Mouse (Mus musculus) hindbrain, postnatal 0 days (tissue): ENCODE measurements around the gene Slain2. TPM values are rescaled to one million over a fixed set of nuclear protein-coding genes. Genes with fewer than 3 reads are reported as not detected.

Experiments used
- ATAC-seq: fragments of 200-750 bp; cut with Nextera tagmentation; 2 replicates; pipeline ENCODE4 v1.8.0; 2017; ENCODE audit warnings: mild to moderate bottlenecking, moderate TSS enrichment, moderate library complexity
- DNase-seq: peaks from one replicate; pipeline ENCODE4 v3.0.0-alpha.2; 2015; ENCODE audit warnings: low spot score
- H3K27ac ChIP-seq: fragments of 300-500 bp; sonication (generic); 2 replicates; pipeline ENCODE4 v1.5.1; 2014; ENCODE audit warnings: mild to moderate bottlenecking
- H3K27me3 ChIP-seq: fragments of 300-500 bp; sonication (generic); 2 replicates; pipeline ENCODE4 v1.6.1; 2014; ENCODE audit warnings: low read length, mixed read lengths; ENCODE audit not compliant: insufficient read depth
- H3K36me3 ChIP-seq: fragments of 300-500 bp; sonication (generic); 2 replicates; pipeline ENCODE4 v1.6.1; 2014; ENCODE audit warnings: low read length, mixed read lengths; ENCODE audit not compliant: insufficient read depth
- H3K4me1 ChIP-seq: fragments of 300-500 bp; sonication (generic); 2 replicates; pipeline ENCODE4 v1.6.1; 2014; ENCODE audit warnings: antibody characterized with exemption, low read length, mixed read lengths; ENCODE audit not compliant: insufficient read depth
- H3K4me2 ChIP-seq: fragments of 300-500 bp; sonication (generic); 2 replicates; pipeline ENCODE4 v1.6.1; 2014; ENCODE audit warnings: low read depth, mild to moderate bottlenecking, low read length, moderate library complexity, mixed read lengths
- H3K4me3 ChIP-seq: fragments of 300-500 bp; sonication (generic); 2 replicates; pipeline ENCODE4 v1.5.1; 2014; ENCODE audit warnings: low read length
- H3K9ac ChIP-seq: fragments of 300-500 bp; sonication (generic); replicated peaks from 2 replicates; pipeline ENCODE4 v1.6.1; 2014; ENCODE audit warnings: mild to moderate bottlenecking, low read length, moderate library complexity, mixed read lengths
- H3K9me3 ChIP-seq: fragments of 300-500 bp; sonication (generic); 2 replicates; pipeline ENCODE4 v1.6.1; 2016; ENCODE audit warnings: low read length, mixed read lengths
- CTCF ChIP-seq: IDR thresholded peaks from 2 replicates; pipeline ENCODE4 v1.5.1; 2016; ENCODE audit warnings: antibody characterized with exemption, control low read depth, low read depth
- WGBS: fragments of 180-500 bp; shearing (Covaris S2); extraction: QIAGEN DNeasy Blood & Tissue Kit; methylation state at CpG from one replicate; pipeline ENCODE4 v1.1.7; 2014; 5-methylcytosine and 5-hydroxymethylcytosine counted together
- polyA plus RNA-seq: library from polyadenylated mRNA; unstranded; fragments of >200 nt; fragmentation: Nextera tagmentation; extraction: Ambion mirVana; gene quantifications from 2 replicates; pipeline ENCODE4 v1.2.1, GENCODE M21; 2015
- total RNA-seq: library from RNA; depleted of rRNA; stranded (reverse); fragments of >200 nt; gene quantifications from 2 replicates; pipeline ENCODE4 v1.2.3, GENCODE M21; 2014

Slain2 gene
- total and polyA plus RNA-seq, 2 experiments from 2014 or later = 10.0 to 37.4 TPM

GRCm38 (mm10) chr5:72886458-72887222, 27.5 kb upstream of the Slain2 start:
- DNase-seq (peak; percentile 8), ATAC-seq (no peak)
- TF ChIP-seq CTCF = no peak
- 75% methylated on average over 18 of the region's 19 CpGs for WGBS
- no peaks in the 10 kb centered on the region for H3K36me3 ChIP-seq
- H3K9ac ChIP-seq = no peak overlapping the region
- H3K9me3 ChIP-seq = no peaks in the 10 kb centered on the region
- H3K27me3 ChIP-seq = no peaks in the 10 kb centered on the region
- H3K27ac ChIP-seq = no peak overlapping the region
- no peak overlapping the region for H3K4me3 ChIP-seq
- H3K4me2 ChIP-seq = no peak overlapping the region
- H3K4me1 ChIP-seq = no peaks in the 10 kb centered on the region

DNA sequence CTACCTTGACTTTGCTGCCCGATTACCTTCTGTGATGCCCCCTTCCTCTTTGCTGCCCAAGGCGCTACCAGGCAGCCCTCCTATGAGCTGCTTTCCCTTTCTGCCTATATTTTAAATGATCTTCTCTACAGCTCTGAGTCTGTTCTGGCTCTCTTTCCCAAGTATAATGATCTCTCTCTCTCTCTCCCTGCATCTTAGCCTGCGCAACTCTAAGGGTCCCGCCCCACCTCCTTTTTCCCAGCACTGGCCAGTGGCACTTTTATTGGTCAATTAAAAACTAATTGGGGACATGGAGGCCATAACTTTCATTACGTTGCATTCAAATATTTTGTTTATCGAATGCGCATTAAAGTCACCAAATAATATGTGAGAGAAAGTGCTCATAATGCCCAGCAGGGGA, 25.8 kb upstream of the Slain2 start:
- no peak overlapping the region for H3K4me3 ChIP-seq
- no peaks in the 10 kb centered on the region for H3K36me3 ChIP-seq
- H3K27me3 ChIP-seq = no peaks in the 10 kb centered on the region
- no peak for TF ChIP-seq CTCF
- no peak overlapping the region for H3K27ac ChIP-seq
- WGBS = 89% methylated on average over 7 of the region's 7 CpGs
- no peak overlapping the region for H3K4me2 ChIP-seq
- H3K4me1 ChIP-seq = no peaks in the 10 kb centered on the region
- ATAC-seq (no peak), DNase-seq (no peak)
- no peak overlapping the region for H3K9ac ChIP-seq
- no peaks in the 10 kb centered on the region for H3K9me3 ChIP-seq

GRCm38 (mm10) chr5:72891534-72891933, 22.6 kb upstream of the Slain2 start:
- peak; percentile 49; the same call in 1 of the 2 replicates for ATAC-seq

GRCm38 (mm10) chr5:72893987-72894386, 20.1 kb upstream of the Slain2 start:
- no peaks in the 10 kb centered on the region for H3K36me3 ChIP-seq
- ATAC-seq = no peak

More at GRCm38 (mm10) chr5:72891534-72891933, 22.6 kb upstream of the Slain2 start:
- Histone ChIP-seq H3K36me3 (no peaks in the 10 kb centered on the region), H3K9me3 (no peaks in the 10 kb centered on the region), H3K4me1 (no peaks in the 10 kb centered on the region), H3K27ac (no peak overlapping the region), H3K4me2 (no peak overlapping the region), H3K4me3 (no peak overlapping the region), H3K27me3 (no peaks in the 10 kb centered on the region), H3K9ac (no peak overlapping the region)
- WGBS = 10% methylated on average over 12 of the region's 12 CpGs
- TF ChIP-seq CTCF = peak; percentile 79
- DNase-seq = peak; percentile 72

GRCm38 (mm10) chr5:72895261-72895660, 18.8 kb upstream of the Slain2 start:
- DNase-seq = no peak
- WGBS = 96% methylated on average over 11 of the region's 11 CpGs
- H3K4me2 ChIP-seq = no peak overlapping the region
- no peak overlapping the region for H3K4me3 ChIP-seq
- H3K9me3 ChIP-seq = no peaks in the 10 kb centered on the region
- H3K27me3 ChIP-seq = no peaks in the 10 kb centered on the region
- H3K36me3 ChIP-seq = no peaks in the 10 kb centered on the region
- no peak overlapping the region for H3K27ac ChIP-seq
- no peaks in the 10 kb centered on the region for H3K4me1 ChIP-seq
- H3K9ac ChIP-seq = no peak overlapping the region
- TF ChIP-seq CTCF = no peak
- no peak for ATAC-seq

More at GRCm38 (mm10) chr5:72893987-72894386, 20.1 kb upstream of the Slain2 start:
- no peak overlapping the region for H3K4me2 ChIP-seq
- 65% methylated on average over 5 of the region's 5 CpGs for WGBS
- DNase-seq = peak; percentile 36
- no peaks in the 10 kb centered on the region for H3K27me3 ChIP-seq
- no peak overlapping the region for H3K4me3 ChIP-seq
- no peaks in the 10 kb centered on the region for H3K9me3 ChIP-seq
- no peaks in the 10 kb centered on the region for H3K4me1 ChIP-seq
- H3K27ac ChIP-seq = no peak overlapping the region
- TF ChIP-seq CTCF = peak; percentile 66
- H3K9ac ChIP-seq = no peak overlapping the region

- WGBS = 72% methylated on average over 18 of the region's 18 CpGs
- no peaks in the 10 kb centered on the region for H3K27me3 ChIP-seq
- H3K4me2 ChIP-seq = no peak overlapping the region
- TF ChIP-seq CTCF = no peak
- ATAC-seq (no peak), DNase-seq (no peak)
- no peaks in the 10 kb centered on the region for H3K4me1 ChIP-seq
- H3K27ac ChIP-seq = no peak overlapping the region
- H3K9ac ChIP-seq = no peak overlapping the region
- H3K9me3 ChIP-seq = no peaks in the 10 kb centered on the region
- H3K4me3 ChIP-seq = no peak overlapping the region
- H3K36me3 ChIP-seq = no peaks in the 10 kb centered on the region
These were observed 17.4 kb upstream of the Slain2 start for GRCm38 (mm10) chr5:72896478-72897279.
